Mouse (Mus musculus) gastrocnemius, postnatal 4 days (tissue): ENCODE results near the gene Dot1l. TPM values are rescaled to one million over a fixed set of nuclear protein-coding genes. Genes with fewer than 3 reads are reported as not detected.

Experiments used
- DNase-seq, 2 experiments: peaks; one replicate each; pipeline ENCODE4 v3.0.0; 2021 to 2022; ENCODE audit warnings: low spot score in 2 of 2, mixed read lengths in 2 of 2
- long read RNA-seq, 2 experiments: library from polyadenylated mRNA; stranded (forward); transcript quantifications; one replicate each; pipeline ENCODE4 v2.0.0; 2021
- total RNA-seq, 2 experiments: library from RNA; stranded (reverse); gene quantifications; 2 replicates each; pipeline ENCODE4 v1.2.3; 2021

The Dot1l gene
- 10 to 100 TPM; 50.5 to 61.2 TPM for total RNA-seq
- long read RNA-seq, experiment 1, full-length matches to known transcripts, result 5 of 36 reads
- long read RNA-seq, experiment 1, partial matches to known transcripts, result 16 of 36 reads
- long read RNA-seq, experiment 1, other reads (novel, unspliced or antisense), result 15 of 36 reads
- long read RNA-seq, experiment 2, partial matches to known transcripts, result 18 of 30 reads
- long read RNA-seq, experiment 2, other reads (novel, unspliced or antisense), result 10 of 30 reads

DNA sequence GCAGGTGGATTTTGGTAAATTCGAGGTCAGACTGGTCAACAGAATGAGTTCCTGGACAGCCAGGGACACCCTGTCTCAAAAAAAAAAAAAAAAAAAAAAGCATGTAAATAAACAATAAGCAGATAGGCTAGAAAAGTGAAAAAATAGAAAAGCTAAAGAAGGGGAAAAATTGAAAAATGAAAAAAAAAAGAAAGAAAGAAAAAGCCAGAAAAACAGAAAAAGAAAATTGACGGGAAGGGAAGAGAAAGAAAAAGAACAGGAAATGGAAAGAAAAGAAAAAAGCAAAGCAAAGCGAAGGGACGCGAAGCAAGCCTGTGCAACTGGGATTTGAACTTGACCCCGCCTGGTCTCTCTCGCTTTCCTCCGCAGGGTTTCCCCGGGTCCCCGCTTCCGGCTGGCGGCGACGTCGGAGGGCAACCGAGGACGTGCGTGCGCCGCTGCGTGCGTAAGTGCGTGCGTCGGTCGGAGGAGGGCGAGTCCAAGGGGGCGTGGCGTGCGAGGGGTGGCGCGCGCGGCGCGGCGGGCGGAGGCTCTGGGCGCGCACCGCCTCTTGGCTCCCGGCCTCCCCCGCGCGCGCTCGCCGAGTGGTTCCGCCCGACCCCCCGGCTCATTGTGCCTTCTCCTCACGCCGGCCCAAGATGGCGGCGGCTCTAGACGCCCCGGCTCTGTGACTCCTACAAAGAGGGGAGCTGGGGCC lies at the start of gene Dot1l:
TSS of gene Dot1l (plus strand) at position 613 of the 697 bp plus-strand sequence.
- peak; percentile 99 for DNase-seq

- DNase-seq, result no peak
These were observed 49.5 kb upstream of the Dot1l start for GRCm38 (mm10) chr10:80705479-80705878.

- DNase-seq, result no peak
These were observed 44.2 kb upstream of the Dot1l start for GRCm38 (mm10) chr10:80710834-80711233.

DNA sequence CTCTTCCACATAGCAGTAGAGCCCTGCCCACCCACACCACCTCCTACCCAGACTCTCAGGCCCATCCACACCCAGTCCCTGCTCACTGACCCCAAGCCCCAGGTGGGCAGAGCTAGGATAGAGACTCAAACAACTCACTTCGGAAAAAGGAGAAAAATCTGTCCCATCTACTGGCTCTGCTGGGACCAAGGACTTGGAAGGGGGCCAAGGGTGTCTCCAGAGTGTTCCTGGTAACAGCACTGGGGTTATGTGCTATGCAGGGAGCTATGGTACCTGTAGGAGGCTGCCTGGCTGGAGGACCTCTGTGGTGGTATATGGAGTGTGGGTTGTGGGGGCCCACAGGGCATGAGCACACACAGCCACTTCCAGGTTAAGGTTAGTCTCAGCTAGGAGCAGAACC lies 37.7 kb upstream of the Dot1l start:
- no peak for DNase-seq

DNA sequence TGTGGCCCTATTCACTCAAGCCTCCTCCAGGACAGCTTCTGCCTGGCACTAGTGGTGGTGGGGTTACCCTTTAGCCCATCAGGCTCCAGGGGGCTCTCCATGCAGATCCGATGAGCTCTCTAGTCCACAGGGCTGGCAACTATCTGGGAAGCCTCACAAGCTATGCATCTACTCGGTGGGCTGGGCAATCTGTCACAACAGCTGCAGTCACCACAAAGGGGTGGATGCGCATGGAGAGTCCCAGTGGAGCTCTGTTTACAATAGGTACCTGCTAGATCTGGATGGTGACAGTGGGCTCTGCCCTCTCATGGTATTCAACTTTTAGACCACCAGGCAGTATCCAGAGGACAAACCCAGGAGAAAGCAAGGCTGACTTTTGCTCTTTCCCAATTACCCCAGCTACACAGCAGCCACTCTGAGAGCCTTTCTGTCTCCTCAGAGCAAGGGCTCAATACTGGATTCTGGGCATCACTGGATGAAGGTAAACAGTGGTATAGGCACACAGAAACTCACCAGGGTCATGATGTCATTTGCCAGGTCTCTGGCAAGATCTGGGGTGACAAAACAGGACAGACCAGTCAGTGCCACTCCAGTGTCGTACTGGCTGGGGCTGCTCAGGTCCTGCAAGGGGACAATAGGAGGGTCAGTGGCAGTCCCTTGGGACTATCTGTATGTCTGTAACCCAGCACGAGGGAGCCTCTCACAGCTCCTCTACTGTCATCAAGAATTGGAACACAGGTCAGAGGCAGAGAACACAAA lies 27.5 kb upstream of the Dot1l start:
- DNase-seq, result no peak

GRCm38 (mm10) chr10:80732611-80733101 lies 22.4 kb upstream of the Dot1l start:
- DNase-seq, result no peak

GRCm38 (mm10) chr10:80736731-80737130 lies 18.3 kb upstream of the Dot1l start:
- no peak for DNase-seq

- no peak for DNase-seq
These were observed 16.3 kb upstream of the Dot1l start for GRCm38 (mm10) chr10:80738657-80739056.

GRCm38 (mm10) chr10:80741146-80741545 lies 13.9 kb upstream of the Dot1l start:
- DNase-seq, result peak in 1 of 2 experiments; percentile 39

- DNase-seq, result no peak
These were observed 13.3 kb upstream of the Dot1l start for GRCm38 (mm10) chr10:80741634-80742179.

DNA sequence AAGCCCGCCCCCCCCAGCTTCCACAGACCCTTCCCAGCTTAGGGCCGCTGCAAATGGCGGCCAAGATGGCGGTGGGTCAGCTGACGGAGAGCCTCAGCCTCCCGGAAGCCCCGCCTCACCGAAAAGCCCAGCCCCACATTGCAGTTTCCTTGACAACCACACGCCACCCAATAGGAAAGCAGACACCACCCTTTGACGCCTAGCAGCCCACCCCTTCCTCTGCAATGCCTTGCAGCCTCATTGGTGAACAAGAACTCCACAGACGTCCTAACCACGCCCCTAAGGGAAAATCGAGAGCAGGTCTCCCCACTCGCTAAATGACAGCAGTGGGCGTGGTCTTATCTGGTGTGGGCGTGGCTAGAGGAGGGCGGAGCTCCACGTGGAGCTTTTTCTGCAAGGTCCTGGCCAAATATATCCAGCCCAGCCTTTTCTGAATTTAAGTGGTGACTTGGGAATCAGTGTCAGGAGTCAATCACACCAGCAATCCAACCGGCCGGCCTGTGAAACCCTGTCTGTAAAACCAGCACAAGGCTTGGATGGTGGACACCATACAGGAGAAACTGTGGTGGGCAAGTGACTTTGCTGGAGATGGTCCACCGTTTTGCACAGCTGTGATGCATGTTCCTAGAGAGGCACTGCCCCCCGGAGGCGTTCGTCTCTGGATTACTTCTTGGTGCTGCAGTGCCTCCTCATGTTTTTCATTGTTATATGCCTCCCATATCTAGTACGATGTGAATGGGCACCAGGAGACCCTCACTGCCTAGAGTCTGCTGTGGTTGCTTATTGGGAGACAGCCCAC lies 12.6 kb upstream of the Dot1l start, which contains the start of gene Ap3d1:
TSS of gene Ap3d1 (minus strand) at position 85 of the 799 bp plus-strand sequence.
- DNase-seq, result peak; percentile 89 to 96

DNA sequence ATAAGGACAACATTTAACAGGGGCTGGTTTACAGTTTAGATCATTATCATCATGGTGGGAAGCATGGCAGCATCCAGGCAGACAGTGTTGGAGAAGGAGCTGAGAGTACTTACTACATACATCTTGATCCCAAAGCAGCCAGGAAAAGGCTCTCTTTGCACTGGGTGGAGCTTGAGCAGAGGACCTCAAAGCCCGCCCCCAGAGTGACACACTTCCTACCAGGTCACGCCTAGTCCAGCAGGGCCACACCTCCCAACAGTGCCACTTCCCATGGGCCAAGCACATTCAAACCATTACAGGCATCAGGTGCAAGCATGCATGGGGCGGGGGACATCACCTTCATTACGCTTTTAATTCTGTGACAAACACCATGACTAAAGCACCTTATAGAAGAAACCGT lies 10.7 kb upstream of the Dot1l start:
- peak in 1 of 2 experiments; percentile 33 for DNase-seq

DNA sequence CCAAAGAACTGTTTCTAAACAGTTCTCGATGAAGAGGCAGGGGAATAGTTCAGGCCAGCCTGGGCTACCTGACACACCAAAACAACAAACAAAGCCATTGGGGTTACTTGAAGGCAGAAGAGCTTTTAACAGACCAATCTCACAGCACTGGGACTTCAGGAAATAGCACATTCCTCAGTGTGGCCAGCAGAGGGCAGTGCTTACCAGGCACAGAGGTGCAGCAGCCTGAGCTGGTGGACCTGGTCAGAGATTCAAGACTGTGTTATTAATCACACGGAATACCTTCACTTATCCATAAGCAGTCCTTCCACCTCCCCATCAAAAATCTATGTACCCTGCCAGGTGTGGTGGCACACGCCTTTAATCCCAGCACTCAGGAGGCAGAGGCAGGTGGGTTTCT lies 7.6 kb upstream of the Dot1l start:
- peak; percentile 54 to 73 for DNase-seq

DNA sequence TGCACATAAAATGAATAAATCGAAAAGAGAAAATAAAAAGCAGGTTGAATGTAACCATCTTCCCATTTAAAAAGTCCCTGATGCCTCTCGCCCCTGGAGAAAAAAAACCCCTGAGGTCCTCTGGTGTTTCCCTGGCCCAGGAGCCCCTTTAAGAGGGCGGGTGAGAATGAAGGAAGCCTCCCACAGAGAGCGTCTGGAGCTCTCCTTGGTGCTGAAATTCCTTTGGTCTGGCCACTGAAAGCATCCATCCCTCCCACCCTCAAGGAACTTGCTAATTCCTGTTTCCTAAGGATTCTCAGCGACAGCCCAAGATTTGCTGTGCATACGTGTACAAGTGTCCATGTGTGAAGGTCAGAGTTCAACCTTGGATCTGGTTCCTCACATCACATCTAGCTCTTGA lies 6.4 kb upstream of the Dot1l start:
- DNase-seq, result peak in 1 of 2 experiments; percentile 64

DNA sequence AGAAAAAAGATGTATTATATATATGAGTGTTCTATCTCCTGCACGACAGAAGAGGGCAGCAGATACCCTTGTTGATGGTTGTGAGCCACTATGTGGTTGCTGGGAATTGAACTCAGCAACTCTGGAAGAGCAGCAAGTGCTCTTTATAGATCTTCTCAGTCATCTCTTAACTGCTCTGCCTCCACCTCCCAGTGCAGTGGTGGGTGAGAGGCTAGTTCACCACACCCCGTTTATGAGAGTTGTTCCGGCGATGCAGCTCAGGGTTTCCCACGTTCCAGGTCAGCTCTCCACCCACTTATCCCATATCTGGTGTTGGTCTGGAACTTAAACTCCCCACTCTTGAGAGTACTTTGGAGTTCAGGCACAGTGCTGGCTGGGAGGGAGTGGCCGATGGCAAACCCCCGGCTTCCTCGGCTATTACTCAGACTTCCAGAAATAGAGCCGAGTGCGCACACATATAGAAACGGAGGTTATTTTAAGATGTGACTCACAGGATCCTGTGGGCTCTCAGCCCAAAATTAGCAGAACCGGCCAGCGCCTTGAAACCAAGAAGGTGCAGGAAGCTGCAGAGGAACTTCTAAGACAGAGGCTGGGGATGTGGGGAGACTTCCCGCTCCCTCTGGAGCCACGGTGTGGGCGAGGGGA lies 3.7 kb upstream of the Dot1l start:
- DNase-seq, result peak in 1 of 2 experiments; percentile 61

- peak; percentile 73 to 84 for DNase-seq
These were observed 2.9 kb upstream of the Dot1l start for GRCm38 (mm10) chr10:80752079-80752625.

DNA sequence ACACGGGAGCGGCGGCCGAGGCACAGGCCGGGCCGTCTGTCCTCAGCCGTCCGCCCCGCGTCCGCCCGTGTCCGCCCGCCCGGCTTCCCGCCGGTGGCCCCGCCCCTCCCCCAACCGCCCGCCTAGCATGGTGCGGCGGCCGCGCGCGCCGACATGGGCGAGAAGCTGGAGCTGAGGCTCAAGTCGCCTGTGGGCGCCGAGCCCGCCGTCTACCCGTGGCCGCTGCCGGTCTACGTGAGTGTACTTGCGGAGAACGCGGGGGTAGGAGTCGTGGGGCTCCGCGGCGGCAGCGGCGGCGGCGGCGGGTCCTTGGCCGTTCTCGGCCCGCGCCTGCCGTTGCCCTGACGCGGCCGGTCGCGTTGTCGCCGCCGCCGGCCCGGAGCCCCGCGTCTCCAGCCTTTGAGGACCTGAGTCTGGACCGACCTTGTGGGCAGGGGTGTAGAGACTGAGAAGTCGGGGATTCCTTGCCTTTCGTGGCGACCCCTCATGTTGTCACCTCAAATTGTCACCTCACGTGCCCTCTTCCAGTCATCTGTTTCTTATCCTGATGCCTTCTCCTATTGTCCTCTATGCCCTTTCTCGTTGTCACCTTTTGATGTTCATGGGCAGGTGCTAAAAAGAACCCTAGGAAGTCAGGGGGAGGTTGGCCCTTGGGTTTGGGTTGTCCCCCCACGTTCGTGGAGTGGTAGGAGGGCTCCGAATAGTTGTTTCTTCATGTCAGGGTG lies 447 bp downstream of the Dot1l start:
- DNase-seq, result peak in 1 of 2 experiments; percentile 40

GRCm38 (mm10) chr10:80756099-80756498 lies 1.1 kb downstream of the Dot1l start:
- DNase-seq, result no peak

DNA sequence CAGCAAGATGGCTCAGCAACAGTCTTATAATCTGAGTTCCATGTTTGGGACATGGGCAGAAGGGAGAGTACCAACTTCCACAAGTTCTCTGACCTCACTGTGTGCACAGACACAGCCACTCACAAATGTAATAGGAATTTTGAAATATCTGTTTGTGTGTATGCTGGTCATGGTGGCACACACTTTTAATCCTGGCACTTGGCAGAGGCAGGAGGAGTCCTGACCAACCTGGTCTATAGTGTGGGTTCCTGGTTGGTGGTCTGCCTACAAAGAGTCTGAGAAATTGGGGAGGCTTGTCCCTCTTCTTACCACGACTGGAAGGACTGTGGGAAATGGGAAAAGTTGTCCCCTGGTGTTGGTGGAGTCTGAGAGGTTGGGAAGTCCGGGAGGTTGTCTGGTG lies 1.5 kb downstream of the Dot1l start:
- DNase-seq, result no peak
